Mouse (Mus musculus): ENCODE results near the gene Rnf149.

The Rnf149 gene

GRCm38 (mm10) chr1:39528319-39528718 is 48.9 kb downstream of the Rnf149 start:
- no peak for DNase-seq

GRCm38 (mm10) chr1:39527432-39527831 is 49.8 kb downstream of the Rnf149 start:
- peak; percentile 91 for DNase-seq

- peak; percentile 80 for DNase-seq
These were observed 50.6 kb downstream of the Rnf149 start for GRCm38 (mm10) chr1:39526371-39527167.

- peak; percentile 93 for DNase-seq
These were observed 51.4 kb downstream of the Rnf149 start for GRCm38 (mm10) chr1:39525763-39526162.

GRCm38 (mm10) chr1:39522519-39522918 is 54.7 kb downstream of the Rnf149 start:
- no peak for DNase-seq

GRCm38 (mm10) chr1:39521326-39521725 is 55.9 kb downstream of the Rnf149 start:
- DNase-seq: no peak

- DNase-seq: no peak
These were observed 61.8 kb downstream of the Rnf149 start for GRCm38 (mm10) chr1:39515303-39515991.

- DNase-seq: no peak
These were observed 65.0 kb downstream of the Rnf149 start for GRCm38 (mm10) chr1:39512183-39512582.

GRCm38 (mm10) chr1:39511775-39512174 is 65.4 kb downstream of the Rnf149 start:
- DNase-seq: no peak

- DNase-seq: no peak
These were observed 71.6 kb downstream of the Rnf149 start for GRCm38 (mm10) chr1:39505600-39505999.

- no peak for DNase-seq
These were observed 72.9 kb downstream of the Rnf149 start for GRCm38 (mm10) chr1:39504261-39504660.

- DNase-seq: peak; percentile 93
These were observed 74.2 kb downstream of the Rnf149 start for GRCm38 (mm10) chr1:39502817-39503633.

Measured in heart, adult 11 months (tissue).